8 mouse cellular contexts compared by ENCODE assay signal in genomic region chr9:66988888-66989414, GRCm38 (mm10). TPM values are rescaled to one million over a fixed set of nuclear protein-coding genes. Genes with fewer than 3 reads are reported as not detected.
DNase-seq lines count a peak whose midpoint lies in the region; ATAC-seq and TF ChIP-seq lines count a peak whose summit lies in the region.
"Had no signal": no experiment of that assay in that cellular context is flagged by ENCODE, and none has a peak within 500 bp of the region (broad histone marks: within the 10 kb centered on the region; RNA-seq: fewer than 3 reads in every experiment).

No protein-coding gene starts in this region.

- peak overlapping the region; percentile 93 for H3K27ac ChIP-seq in intestine, embryonic 14.5 days (ENCODE audit: low read depth)
- H3K27ac ChIP-seq in liver, embryonic 11.5 days (ENCODE audit: low read depth, low read length), result peak overlapping the region; percentile 63
- no peak overlapping the region for H3K27ac ChIP-seq in layer of hippocampus, adult 2 months
- H3K27ac ChIP-seq: neural tube, embryonic 13.5 days had no signal

- no peaks in the 10 kb centered on the region for H3K36me3 ChIP-seq in intestine, embryonic 14.5 days (ENCODE audit: control insufficient read depth, insufficient read depth, low read length)
- no peaks in the 10 kb centered on the region for H3K36me3 ChIP-seq in liver, embryonic 11.5 days (ENCODE audit: control insufficient read depth, insufficient read depth, low read length)
- H3K36me3 ChIP-seq: neural tube, embryonic 13.5 days had no signal

- no peaks in the 10 kb centered on the region for H3K27me3 ChIP-seq in intestine, embryonic 14.5 days (replicated peaks; ENCODE audit: control insufficient read depth, insufficient read depth, low read length)
- H3K27me3 ChIP-seq in liver, embryonic 11.5 days (replicated peaks; ENCODE audit: control insufficient read depth, insufficient read depth, low read length), result 0 out of 2 replicates have a peak, but pooled peaks cover 2% of the 10 kb centered on the region
- H3K27me3 ChIP-seq: neural tube, embryonic 13.5 days had no signal

- TF ChIP-seq CTCF in layer of hippocampus, adult 2 months (conservative IDR thresholded peaks at IDR 0.05), result no peak

- ATAC-seq in intestine, embryonic 14.5 days (replicated peaks; ENCODE audit: low FRiP score, low TSS enrichment, low read depth), result peak; percentile 68
- ATAC-seq in liver, embryonic 11.5 days (replicated peaks; ENCODE audit: low FRiP score), result no peak
- no peak for ATAC-seq in monocyte, adult 5-6 weeks (replicated peaks; ENCODE audit: insufficient number of reproducible peaks, low FRiP score, low TSS enrichment, poor library complexity, severe bottlenecking)

- H3K4me1 ChIP-seq in intestine, embryonic 14.5 days (replicated peaks; ENCODE audit: control insufficient read depth, insufficient read depth, low read length), result peaks cover 29% of the 10 kb centered on the region
- peaks cover 22% of the 10 kb centered on the region for H3K4me1 ChIP-seq in liver, embryonic 11.5 days (replicated peaks; ENCODE audit: control insufficient read depth, insufficient read depth, low read length)

- WGBS in intestine, embryonic 14.5 days, result 13% methylated on average over 6 of the region's 6 CpGs
- 45% methylated on average over 6 of the region's 6 CpGs for WGBS in liver, embryonic 11.5 days

- no peak overlapping the region for H3K4me3 ChIP-seq in intestine, embryonic 14.5 days (ENCODE audit: low read depth, low read length)
- H3K4me3 ChIP-seq in liver, embryonic 11.5 days (ENCODE audit: low read depth, low read length), result no peak overlapping the region
- no peak overlapping the region for H3K4me3 ChIP-seq in layer of hippocampus, adult 2 months
- H3K4me3 ChIP-seq: neural tube, embryonic 13.5 days had no signal

- peak; percentile 52 for DNase-seq in CD4-positive helper T cell, adult 2 months (ENCODE audit: low read depth, low spot score)
- DNase-seq in NIH3T3 (ENCODE audit: low read depth), result peak; percentile 98
- peak; percentile 72 for DNase-seq in intestine, embryonic 14.5 days (ENCODE audit: low spot score)
- no peak for DNase-seq in liver, embryonic 11.5 days (ENCODE audit: low spot score)
- DNase-seq in spleen, postnatal 10 days (ENCODE audit: low spot score in 2 of 2), result no peak
- no peak for DNase-seq in layer of hippocampus, adult 2 months (ENCODE audit: low spot score in 2 of 2)

- no peak overlapping the region for H3K4me2 ChIP-seq in intestine, embryonic 14.5 days (ENCODE audit: low read length)
- H3K4me2 ChIP-seq in liver, embryonic 11.5 days, result peak overlapping the region; percentile 57; the same call in 1 of the 2 replicates
- H3K4me2 ChIP-seq: neural tube, embryonic 13.5 days had no signal

- H3K9me3 ChIP-seq in intestine, embryonic 14.5 days (ENCODE audit: control insufficient read depth, low read length), result 0 out of 2 replicates have a peak, but pooled peaks cover 4% of the 10 kb centered on the region
- no peaks in the 10 kb centered on the region for H3K9me3 ChIP-seq in liver, embryonic 11.5 days (ENCODE audit: control insufficient read depth, low read length)
- H3K9me3 ChIP-seq: neural tube, embryonic 13.5 days had no signal

- H3K9ac ChIP-seq in intestine, embryonic 14.5 days (ENCODE audit: low read length), result no peak overlapping the region
- H3K9ac ChIP-seq in liver, embryonic 11.5 days (ENCODE audit: low read depth, low read length), result no peak overlapping the region
- H3K9ac ChIP-seq: neural tube, embryonic 13.5 days had no signal

RNA-seq across cellular contexts. Expression of gene Lactb, which starts 13.7 kb away (rescaled TPM):
- polyA plus RNA-seq in intestine, embryonic 14.5 days (2014; fragmentation: Nextera tagmentation; extraction: Ambion mirVana), result 8.9 and 9.3 TPM in 2 replicates
- 11.6 and 12.7 TPM in 2 replicates for polyA plus RNA-seq in liver, embryonic 11.5 days (2014; fragmentation: Nextera tagmentation; extraction: Ambion mirVana)
- 24.2 to 38.2 TPM (median 33.3 TPM) in 3 replicates for total RNA-seq in monocyte, adult 5-6 weeks (2017)
- total RNA-seq in layer of hippocampus, adult 2 months (2021), result 10 to 100 TPM; 13.0 to 14.7 TPM

RNA-seq across cellular contexts. Expression of gene Rps27l, which starts 43.1 kb away (rescaled TPM):
- 723 and 793 TPM in 2 replicates for polyA plus RNA-seq in intestine, embryonic 14.5 days (2014; fragmentation: Nextera tagmentation; extraction: Ambion mirVana)
- 1,011 and 1,028 TPM in 2 replicates for polyA plus RNA-seq in liver, embryonic 11.5 days (2014; fragmentation: Nextera tagmentation; extraction: Ambion mirVana)
- total RNA-seq in monocyte, adult 5-6 weeks (2017), result 70.0 to 115 TPM (median 89.9 TPM) in 3 replicates
- total RNA-seq in layer of hippocampus, adult 2 months (2021), result 10 to 100 TPM; 32.8 to 38.4 TPM

Comparison
In these comparisons a context has a peak if more than half of its experiments do, and no peak if none do; other contexts are left out.
1. DNase-seq: peak in CD4-positive helper T cell, adult 2 months (single experiment), NIH3T3 (single experiment) and intestine, embryonic 14.5 days (single experiment); none in liver, embryonic 11.5 days (single experiment), spleen, postnatal 10 days (0 of 2) and layer of hippocampus, adult 2 months (0 of 2).